Mouse (Mus musculus) olfactory bulb, adult 2 months (tissue): ENCODE data around the gene Chtf18.

Experiments
- CTCF ChIP-seq: fragments of 200-500 bp; IDR thresholded peaks from 2 replicates; pipeline ENCODE4 v1.5.1; 2012; ENCODE audit warnings: low read depth, mild to moderate bottlenecking, low read length, moderate library complexity; ENCODE audit not compliant: insufficient read depth
- POLR2A ChIP-seq: fragments of 200-500 bp; IDR thresholded peaks from 2 replicates; pipeline ENCODE4 v1.6.1; 2012; ENCODE audit warnings: mild to moderate bottlenecking, low read depth, low read length, moderate library complexity; ENCODE audit not compliant: insufficient read depth

DNA sequence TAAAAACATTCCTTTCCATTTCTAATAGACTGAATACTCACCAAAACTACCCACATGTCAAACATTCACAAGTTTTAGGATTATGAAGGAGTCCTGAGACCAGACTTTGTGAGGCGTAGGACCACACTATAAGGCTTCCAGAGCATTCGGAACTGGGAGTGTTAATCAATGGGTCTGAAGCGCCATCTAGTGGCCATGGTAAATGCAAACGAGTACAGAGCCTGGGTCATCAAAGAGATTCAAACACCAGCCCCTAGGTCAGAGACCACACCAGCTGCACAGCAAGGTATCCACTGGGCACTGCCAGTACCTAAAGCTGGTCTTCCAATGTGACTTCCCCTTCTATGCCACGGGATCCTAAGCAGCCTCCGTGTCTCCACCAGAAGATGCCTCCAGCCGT, 28.8 kb downstream of the Chtf18 start:
- TF ChIP-seq CTCF (peak; percentile 23; the same call in 1 of the 2 replicates), POLR2A (no peak)
